Mouse (Mus musculus) ES-E14 (cell line): ENCODE data around the gene Oas1g.

Experiments
- CHD2 ChIP-seq: IDR thresholded peaks from 2 replicates; pipeline ENCODE4 v1.6.1; 2014; ENCODE audit warnings: mild to moderate bottlenecking, low read depth, low read length, inconsistent platforms
- ZC3H11A ChIP-seq: IDR thresholded peaks from 2 replicates; pipeline ENCODE4 v1.6.1; 2012; ENCODE audit warnings: low read depth, mild to moderate bottlenecking, inconsistent platforms, low read length, borderline replicate concordance
- ZNF384 ChIP-seq: IDR thresholded peaks from 2 replicates; pipeline ENCODE4 v1.6.1; 2012; ENCODE audit warnings: low read depth, low read length, inconsistent platforms

DNA sequence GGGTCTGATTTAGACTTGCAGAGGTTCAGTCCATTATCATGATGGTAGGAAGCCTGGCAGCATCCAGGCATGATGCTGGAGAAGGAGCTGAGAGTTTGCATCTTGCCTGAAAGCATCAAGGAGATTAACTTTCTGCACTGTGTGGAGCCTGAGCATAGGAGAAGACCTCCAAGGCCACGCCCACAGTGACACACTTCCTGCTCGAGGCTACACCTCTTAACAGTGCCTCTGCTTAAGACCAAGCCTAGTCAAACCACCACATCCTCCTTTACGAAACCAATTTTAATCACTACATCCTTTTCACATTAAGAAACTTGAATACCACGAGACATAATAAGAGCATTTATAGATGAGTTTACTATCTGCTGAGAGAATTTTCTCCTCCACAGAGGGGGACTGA is 56.4 kb downstream of the Oas1g start:
- TF ChIP-seq ZC3H11A: no peak
- TF ChIP-seq ZNF384: no peak
- TF ChIP-seq CHD2: no peak
